Mouse (Mus musculus): ENCODE data around the gene Sar1b.

- TF ChIP-seq EP300 (IDR thresholded peaks at IDR 0.05; ENCODE audit: low read depth in 1 of 2, low read length in 2 of 2) (no peak), MAZ (IDR thresholded peaks at IDR 0.05; ENCODE audit: low read depth, low read length) (no peak), MYB (IDR thresholded peaks at IDR 0.05; ENCODE audit: low read depth, low read length) (no peak), E2F4 (IDR thresholded peaks at IDR 0.05; ENCODE audit: borderline replicate concordance, low read depth, low read length) (no peak), GATA1 (IDR thresholded peaks at IDR 0.05; ENCODE audit: low read depth, low read length) (no peak), ZMIZ1 (IDR thresholded peaks at IDR 0.05; ENCODE audit: low read depth, low read length) (no peak), POLR2A (IDR thresholded peaks at IDR 0.05; ENCODE audit: control insufficient read depth in 1 of 2, insufficient read depth in 1 of 2, low read depth in 1 of 2, low read length in 2 of 2, poor library complexity in 1 of 2) (no peak)
Observed at GRCm38 (mm10) chr11:51775507-51775906, 12.0 kb downstream of the Sar1b start.

All from MEL (cell line).